Mouse (Mus musculus) midbrain, embryonic 16.5 days (tissue): ENCODE data around the gene Dock1. TPM values are rescaled to one million over a fixed set of nuclear protein-coding genes. Genes with fewer than 3 reads are reported as not detected.

Experiments used
- ATAC-seq: fragments of 200-750 bp; cut with Nextera tagmentation; 2 replicates; pipeline ENCODE4 v1.8.0; 2017; ENCODE audit warnings: moderate TSS enrichment
- H3K27ac ChIP-seq: fragments of 300-500 bp; sonication (generic); 2 replicates; pipeline ENCODE4 v1.5.1; 2014; ENCODE audit warnings: mild to moderate bottlenecking, low read length, mixed read lengths
- H3K27me3 ChIP-seq: fragments of 300-500 bp; sonication (generic); 2 replicates; pipeline ENCODE4 v1.6.1; 2014; ENCODE audit warnings: low read depth, low read length, mixed read lengths; ENCODE audit not compliant: control insufficient read depth, insufficient read depth
- H3K36me3 ChIP-seq: fragments of 300-500 bp; sonication (generic); 2 replicates; pipeline ENCODE4 v1.6.1; 2014; ENCODE audit warnings: mild to moderate bottlenecking, low read length, moderate library complexity, mixed read lengths; ENCODE audit not compliant: control insufficient read depth, insufficient read depth
- H3K4me1 ChIP-seq: fragments of 300-500 bp; sonication (generic); 2 replicates; pipeline ENCODE4 v1.6.1; 2014; ENCODE audit warnings: mild to moderate bottlenecking, low read length, mixed read lengths; ENCODE audit not compliant: control insufficient read depth, insufficient read depth
- H3K4me2 ChIP-seq: fragments of 300-500 bp; sonication (generic); 2 replicates; pipeline ENCODE4 v1.6.1; 2014; ENCODE audit warnings: mild to moderate bottlenecking, low read length, mixed read lengths
- H3K4me3 ChIP-seq: fragments of 300-500 bp; sonication (generic); 2 replicates; pipeline ENCODE4 v1.5.1; 2014; ENCODE audit warnings: low read depth, mild to moderate bottlenecking, low read length, moderate library complexity, mixed read lengths
- H3K9ac ChIP-seq: fragments of 300-500 bp; sonication (generic); 2 replicates; pipeline ENCODE4 v1.6.1; 2014; ENCODE audit warnings: low read depth, low read length, mixed read lengths
- H3K9me3 ChIP-seq: fragments of 300-500 bp; sonication (generic); replicated peaks from 2 replicates; pipeline ENCODE4 v1.6.1; 2014; ENCODE audit warnings: mild to moderate bottlenecking, low read length, mixed read lengths; ENCODE audit not compliant: control insufficient read depth, poor library complexity, severe bottlenecking
- WGBS: fragments of 180-500 bp; shearing (Covaris S2); extraction: QIAGEN DNeasy Blood & Tissue Kit; methylation state at CpG from one replicate; pipeline ENCODE4 v1.1.7; 2014; 5-methylcytosine and 5-hydroxymethylcytosine counted together
- polyA plus RNA-seq: library from polyadenylated mRNA; unstranded; fragments of >200 nt; fragmentation: Nextera tagmentation; extraction: Ambion mirVana; gene quantifications from 2 replicates; pipeline ENCODE4 v1.2.1, GENCODE M21; 2015

The Dock1 gene
- polyA plus RNA-seq, 1 experiment from 2014 or later: 5.5 TPM

DNA sequence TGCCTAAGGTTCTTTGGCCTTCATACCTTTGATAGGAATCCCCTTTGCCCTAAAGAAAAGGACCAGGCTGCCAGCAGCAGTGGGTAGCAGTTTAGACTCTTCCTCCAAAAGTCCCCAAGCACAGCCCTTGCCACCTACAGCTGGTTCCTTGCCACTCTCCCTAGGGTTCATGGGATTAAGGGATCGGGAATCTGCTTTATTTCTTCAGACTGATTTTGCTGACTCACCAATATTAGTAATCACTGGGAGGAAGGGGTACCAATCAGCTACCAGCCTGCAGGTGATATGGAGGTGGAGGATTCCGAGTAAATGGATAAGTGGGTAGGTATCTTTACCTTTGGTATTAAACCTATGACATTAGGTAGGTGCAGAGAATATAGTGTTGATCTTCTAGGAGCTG is 340.5 kb downstream of the Dock1 start:
- H3K4me1 ChIP-seq: no peaks in the 10 kb centered on the region
- H3K4me2 ChIP-seq: no peak overlapping the region
- no peak overlapping the region for H3K9ac ChIP-seq
- no peak overlapping the region for H3K27ac ChIP-seq
- H3K4me3 ChIP-seq: no peak overlapping the region
- H3K9me3 ChIP-seq: no peaks in the 10 kb centered on the region
- no peak for ATAC-seq
- WGBS: 92% methylated on average over 2 of the region's 2 CpGs
- no peaks in the 10 kb centered on the region for H3K36me3 ChIP-seq
- H3K27me3 ChIP-seq: no peaks in the 10 kb centered on the region

GRCm38 (mm10) chr7:135017531-135017930 is 347.1 kb downstream of the Dock1 start:
- Histone ChIP-seq H3K27me3 (no peaks in the 10 kb centered on the region), H3K4me3 (no peak overlapping the region), H3K36me3 (no peaks in the 10 kb centered on the region), H3K4me1 (peaks cover 8% of the 10 kb centered on the region), H3K27ac (no peak overlapping the region; the same call in 1 of the 2 replicates), H3K9ac (no peak overlapping the region), H3K4me2 (no peak overlapping the region), H3K9me3 (no peaks in the 10 kb centered on the region)
- WGBS: 90% methylated on average over 1 of the region's 1 CpGs
- no peak for ATAC-seq

- Histone ChIP-seq H3K4me2 (no peak overlapping the region), H3K36me3 (no peaks in the 10 kb centered on the region), H3K27ac (no peak overlapping the region), H3K9me3 (no peaks in the 10 kb centered on the region), H3K27me3 (no peaks in the 10 kb centered on the region), H3K9ac (no peak overlapping the region), H3K4me3 (no peak overlapping the region), H3K4me1 (peaks cover 8% of the 10 kb centered on the region)
- ATAC-seq: no peak
- WGBS: 60% methylated on average over 7 of the region's 7 CpGs
Observed at GRCm38 (mm10) chr7:135020762-135021161, 350.3 kb downstream of the Dock1 start.

DNA sequence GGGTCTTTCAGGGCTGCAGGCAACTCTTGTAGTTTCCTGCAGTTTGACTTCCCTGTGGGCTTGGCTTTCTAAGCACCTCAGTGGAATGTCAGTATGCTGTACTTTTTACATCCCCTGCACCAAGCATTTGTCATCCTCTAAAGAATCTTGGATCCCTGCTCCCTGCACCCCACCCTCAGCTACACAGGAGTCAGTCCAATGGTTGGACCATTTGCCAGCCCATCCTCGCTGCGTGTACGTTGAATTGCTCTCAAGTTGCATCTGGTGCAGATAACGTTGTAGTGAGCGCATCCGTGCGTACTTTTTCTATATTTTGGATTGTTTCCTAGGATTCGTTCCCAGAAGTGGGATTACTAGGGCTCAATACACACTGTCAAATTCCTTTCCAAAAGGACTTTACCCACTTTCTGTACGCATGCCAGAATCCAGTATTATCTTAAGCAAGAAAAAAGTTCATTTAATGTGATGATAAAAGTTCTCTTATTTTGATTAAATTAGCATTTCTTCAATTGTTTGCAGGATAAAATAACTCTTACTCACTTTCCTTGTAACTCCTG is 351.2 kb downstream of the Dock1 start:
- no peaks in the 10 kb centered on the region for H3K36me3 ChIP-seq
- 65% methylated on average over 9 of the region's 9 CpGs for WGBS
- no peak overlapping the region for H3K9ac ChIP-seq
- H3K4me1 ChIP-seq: peaks cover 4% of the 10 kb centered on the region; the same call in 1 of the 2 replicates
- H3K4me3 ChIP-seq: no peak overlapping the region
- H3K9me3 ChIP-seq: no peaks in the 10 kb centered on the region
- no peaks in the 10 kb centered on the region for H3K27me3 ChIP-seq
- H3K27ac ChIP-seq: no peak overlapping the region
- H3K4me2 ChIP-seq: no peak overlapping the region
- no peak for ATAC-seq

- H3K36me3 ChIP-seq: no peaks in the 10 kb centered on the region
- H3K9ac ChIP-seq: no peak overlapping the region
- no peaks in the 10 kb centered on the region for H3K4me1 ChIP-seq
- no peak overlapping the region for H3K27ac ChIP-seq
- ATAC-seq: no peak
- WGBS: 89% methylated on average over 5 of the region's 5 CpGs
- H3K9me3 ChIP-seq: no peaks in the 10 kb centered on the region
- no peak overlapping the region for H3K4me3 ChIP-seq
- H3K4me2 ChIP-seq: no peak overlapping the region
- no peaks in the 10 kb centered on the region for H3K27me3 ChIP-seq
Observed at GRCm38 (mm10) chr7:135024531-135024930, 354.1 kb downstream of the Dock1 start.

DNA sequence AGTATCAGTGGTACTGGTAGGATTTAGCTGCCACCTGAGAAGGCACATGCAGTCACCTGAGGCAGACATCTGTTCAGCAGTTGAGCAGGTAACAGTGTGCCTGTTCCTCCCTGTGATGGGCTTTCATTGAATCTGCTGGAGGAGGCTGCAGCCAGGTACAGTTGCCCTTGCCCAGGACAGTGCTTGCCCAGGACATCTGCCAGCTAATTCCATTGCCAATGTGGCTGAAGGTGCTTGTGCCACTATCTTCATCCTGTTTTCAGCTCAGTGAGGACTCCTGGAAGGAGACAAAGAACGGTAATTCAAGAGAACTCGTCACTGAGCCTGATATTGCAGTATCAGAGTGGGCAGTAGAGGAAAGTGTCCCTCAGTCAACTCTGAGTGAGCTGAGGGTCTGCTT is 358.3 kb downstream of the Dock1 start:
- no peaks in the 10 kb centered on the region for H3K9me3 ChIP-seq
- no peak overlapping the region for H3K27ac ChIP-seq
- no peak overlapping the region for H3K9ac ChIP-seq
- WGBS: 92% methylated on average over 2 of the region's 2 CpGs
- no peak overlapping the region for H3K4me3 ChIP-seq
- no peak for ATAC-seq
- H3K27me3 ChIP-seq: no peaks in the 10 kb centered on the region
- H3K4me2 ChIP-seq: no peak overlapping the region
- H3K4me1 ChIP-seq: no peaks in the 10 kb centered on the region
- no peaks in the 10 kb centered on the region for H3K36me3 ChIP-seq

DNA sequence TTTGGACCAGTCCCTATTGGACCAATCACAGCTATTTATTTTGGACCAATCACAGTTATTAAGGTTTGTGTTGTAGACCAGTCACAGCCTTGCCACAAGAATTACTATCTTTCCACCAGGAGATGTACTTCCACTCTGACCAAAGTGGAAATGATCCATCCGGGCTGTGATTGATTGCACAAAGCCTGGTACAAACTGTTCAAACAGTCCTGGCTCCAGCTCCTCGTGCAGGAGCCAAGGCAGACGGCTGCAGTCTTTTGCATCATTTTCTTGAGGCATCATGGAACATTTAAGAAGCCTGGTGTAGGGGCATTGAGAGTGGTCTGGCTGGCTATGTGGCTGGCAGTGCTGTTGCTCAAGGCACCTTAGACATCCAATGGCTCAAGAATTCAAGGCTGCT is 358.7 kb downstream of the Dock1 start:
- no peak for ATAC-seq
- WGBS: 92% methylated on average over 3 of the region's 3 CpGs

GRCm38 (mm10) chr7:135031466-135031865 is 361.0 kb downstream of the Dock1 start:
- H3K4me2 ChIP-seq: no peak overlapping the region

More for the DNA sequence above, 358.7 kb downstream of the Dock1 start:
- H3K4me3 ChIP-seq: no peak overlapping the region
- no peaks in the 10 kb centered on the region for H3K4me1 ChIP-seq
- H3K36me3 ChIP-seq: no peaks in the 10 kb centered on the region
- H3K27ac ChIP-seq: no peak overlapping the region
- H3K9me3 ChIP-seq: no peaks in the 10 kb centered on the region
- no peak overlapping the region for H3K9ac ChIP-seq
- no peak overlapping the region for H3K4me2 ChIP-seq
- H3K27me3 ChIP-seq: no peaks in the 10 kb centered on the region

DNA sequence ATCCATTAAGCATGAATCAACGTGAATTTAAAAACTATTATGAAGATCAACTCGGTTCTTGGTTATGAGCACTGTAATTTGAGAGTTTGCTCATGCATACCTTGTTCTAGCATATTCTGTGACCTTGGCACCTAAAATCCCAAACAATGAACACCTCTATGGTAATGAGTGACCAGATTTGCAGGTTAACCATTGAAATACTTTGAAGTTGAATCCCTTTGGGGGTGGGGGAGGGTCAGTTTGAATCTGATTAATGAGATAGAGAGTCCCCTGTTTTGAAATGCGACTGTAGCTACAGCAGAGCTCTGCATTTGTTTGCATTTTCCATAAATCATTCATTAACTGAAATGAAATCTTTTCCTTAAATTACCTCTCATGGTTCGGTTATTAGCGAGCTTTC is 364.4 kb downstream of the Dock1 start:
- whole genome bisulfite sequencing: 81% methylated on average over 5 of the region's 5 CpGs
- H3K27me3 ChIP-seq: no peaks in the 10 kb centered on the region
- no peak overlapping the region for H3K9ac ChIP-seq

More at GRCm38 (mm10) chr7:135031466-135031865, 361.0 kb downstream of the Dock1 start:
- Histone ChIP-seq H3K9ac (no peak overlapping the region), H3K9me3 (no peaks in the 10 kb centered on the region), H3K27me3 (no peaks in the 10 kb centered on the region), H3K4me3 (no peak overlapping the region), H3K36me3 (no peaks in the 10 kb centered on the region), H3K4me1 (no peaks in the 10 kb centered on the region), H3K27ac (no peak overlapping the region)
- 70% methylated on average over 3 of the region's 3 CpGs for WGBS
- no peak for ATAC-seq

More for the DNA sequence above, 364.4 kb downstream of the Dock1 start:
- Histone ChIP-seq H3K9me3 (no peaks in the 10 kb centered on the region), H3K27ac (no peak overlapping the region), H3K4me1 (no peaks in the 10 kb centered on the region), H3K36me3 (no peaks in the 10 kb centered on the region), H3K4me3 (no peak overlapping the region), H3K4me2 (no peak overlapping the region)
- no peak for ATAC-seq
